Mouse (Mus musculus) spleen, adult 18-20 months (tissue): ENCODE results near the gene Ano6.
A peak's percentile ranks its signal among the peaks of the same experiment; 100 is the strongest.

Source experiments
- DNase-seq, 2 experiments: peaks; one replicate each; pipeline ENCODE4 v3.0.0; 2022; ENCODE audit warnings: mixed read lengths in 2 of 2

The Ano6 gene

GRCm38 (mm10) chr15:95769576-95769975, 21.1 kb upstream of the Ano6 start:
- DNase-seq: no peak

- no peak for DNase-seq
Measured at GRCm38 (mm10) chr15:95770307-95770706, 20.3 kb upstream of the Ano6 start.

GRCm38 (mm10) chr15:95772374-95772773, 18.3 kb upstream of the Ano6 start:
- DNase-seq: no peak

GRCm38 (mm10) chr15:95772861-95773836, 17.5 kb upstream of the Ano6 start:
- peak; percentile 58 to 77 for DNase-seq

GRCm38 (mm10) chr15:95774197-95774596, 16.4 kb upstream of the Ano6 start:
- no peak for DNase-seq

GRCm38 (mm10) chr15:95774674-95775414, 15.8 kb upstream of the Ano6 start:
- DNase-seq: no peak

GRCm38 (mm10) chr15:95777743-95778142, 12.9 kb upstream of the Ano6 start:
- no peak for DNase-seq

- DNase-seq: no peak
Measured at GRCm38 (mm10) chr15:95778710-95779109, 11.9 kb upstream of the Ano6 start.

- DNase-seq: no peak
Measured at GRCm38 (mm10) chr15:95786624-95787023, 4.0 kb upstream of the Ano6 start.

- DNase-seq: peak in 1 of 2 experiments; percentile 24
Measured at GRCm38 (mm10) chr15:95787578-95787977, 3.1 kb upstream of the Ano6 start.

GRCm38 (mm10) chr15:95789562-95790528, 798 bp upstream of the Ano6 start:
- no peak for DNase-seq

GRCm38 (mm10) chr15:95791141-95791791, 623 bp downstream of the Ano6 start:
- DNase-seq: peak in 1 of 2 experiments; percentile 13

GRCm38 (mm10) chr15:95791855-95792254, 1.2 kb downstream of the Ano6 start:
- no peak for DNase-seq

GRCm38 (mm10) chr15:95792261-95793260, 1.9 kb downstream of the Ano6 start:
- DNase-seq: peak in 1 of 2 experiments; percentile 42

- DNase-seq: no peak
Measured at GRCm38 (mm10) chr15:95793748-95794491, 3.3 kb downstream of the Ano6 start.

GRCm38 (mm10) chr15:95794611-95795565, 4.2 kb downstream of the Ano6 start:
- peak in 1 of 2 experiments; percentile 38 for DNase-seq

GRCm38 (mm10) chr15:95796062-95796461, 5.4 kb downstream of the Ano6 start:
- DNase-seq: no peak
